Mouse (Mus musculus): Measurements from ENCODE around the gene Ibtk. TPM values are rescaled to one million over a fixed set of nuclear protein-coding genes. Genes with fewer than 3 reads are reported as not detected.

Ibtk gene
- polyA plus RNA-seq, 2 experiments = 21.7 to 41.8 TPM

DNA sequence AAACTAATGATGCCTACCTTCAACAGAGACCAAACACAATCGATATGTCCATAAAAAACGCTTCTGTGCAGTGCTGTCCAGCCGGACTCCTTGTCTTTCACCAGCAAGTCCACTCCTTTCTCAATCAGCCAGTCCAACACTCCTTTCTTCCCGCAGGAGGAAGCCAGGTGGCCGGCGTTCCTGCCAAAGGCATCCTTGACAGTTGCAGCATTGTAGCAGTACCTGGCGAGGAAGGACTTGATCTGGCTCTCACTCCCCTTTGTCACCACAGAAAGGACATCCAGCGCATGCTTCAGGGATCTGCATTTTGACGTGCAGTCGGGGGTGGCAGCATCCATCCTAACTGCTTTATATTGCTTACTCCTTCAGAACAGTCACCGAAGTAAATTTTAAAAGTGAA is 5.8 kb downstream of the Ibtk start:
- H3K9me3 ChIP-seq (ENCODE audit: control insufficient read depth, low read length) = no peaks in the 10 kb centered on the region
- no peak overlapping the region for H3K4me3 ChIP-seq (replicated peaks; ENCODE audit: low read length)
- no peak for TF ChIP-seq POLR2A (IDR thresholded peaks at IDR 0.05; ENCODE audit: borderline replicate concordance, extremely low read depth, insufficient read depth, insufficient read length)
- no peak overlapping the region for H3K9ac ChIP-seq (ENCODE audit: low read depth, low read length, severe bottlenecking)
- ATAC-seq (ENCODE audit: low FRiP score, low read depth) (no peak), DNase-seq (ENCODE audit: low spot score) (no peak)
- peaks cover 31% of the 10 kb centered on the region for H3K36me3 ChIP-seq (ENCODE audit: control insufficient read depth, insufficient read depth, low read length)
- 0 out of 2 replicates have a peak, but pooled peaks cover 5% of the 10 kb centered on the region for H3K4me1 ChIP-seq (ENCODE audit: control insufficient read depth, insufficient read depth, low read length)
- no peak overlapping the region for H3K4me2 ChIP-seq (replicated peaks; ENCODE audit: low read depth, low read length, severe bottlenecking)
- no peak overlapping the region for H3K27ac ChIP-seq (replicated peaks; ENCODE audit: low read depth, low read length)
- H3K27me3 ChIP-seq (ENCODE audit: control insufficient read depth, insufficient read depth, low read length) = no peaks in the 10 kb centered on the region
- WGBS = 93% methylated on average over 11 of the region's 11 CpGs

GRCm38 (mm10) chr9:85742107-85742506 is 7.0 kb downstream of the Ibtk start:
- ATAC-seq (ENCODE audit: low FRiP score, low read depth) = no peak
- TF ChIP-seq POLR2A (IDR thresholded peaks at IDR 0.05; ENCODE audit: borderline replicate concordance, extremely low read depth, insufficient read depth, insufficient read length) = no peak
- Histone ChIP-seq H3K9ac (ENCODE audit: low read depth, low read length, severe bottlenecking) (no peak overlapping the region), H3K27me3 (ENCODE audit: control insufficient read depth, insufficient read depth, low read length) (no peaks in the 10 kb centered on the region), H3K9me3 (ENCODE audit: control insufficient read depth, low read length) (no peaks in the 10 kb centered on the region), H3K4me1 (ENCODE audit: control insufficient read depth, insufficient read depth, low read length) (no peaks in the 10 kb centered on the region), H3K36me3 (ENCODE audit: control insufficient read depth, insufficient read depth, low read length) (peaks cover 39% of the 10 kb centered on the region), H3K4me2 (replicated peaks; ENCODE audit: low read depth, low read length, severe bottlenecking) (no peak overlapping the region), H3K27ac (replicated peaks; ENCODE audit: low read depth, low read length) (no peak overlapping the region), H3K4me3 (replicated peaks; ENCODE audit: low read length) (no peak overlapping the region)
- 88% methylated on average over 4 of the region's 4 CpGs for WGBS
- no peak for DNase-seq (ENCODE audit: low spot score)

DNA sequence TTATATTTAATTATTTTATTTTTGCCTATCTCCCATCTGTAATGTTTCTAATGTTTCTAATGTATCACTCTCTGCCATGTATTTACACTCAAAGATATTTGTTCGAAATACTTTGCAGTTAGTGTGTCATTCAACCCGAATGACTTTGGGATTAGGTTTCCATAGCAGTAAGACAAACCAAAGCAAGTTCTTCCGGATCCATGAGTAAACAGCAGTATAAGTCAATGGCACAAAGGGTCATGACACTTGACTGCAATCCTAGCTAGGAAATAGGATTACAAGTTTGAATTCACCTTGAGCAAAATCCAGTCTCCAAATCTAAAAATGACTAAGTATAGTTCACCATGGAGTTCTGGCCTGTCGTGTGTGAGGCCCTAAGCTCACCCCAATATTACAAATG is 9.9 kb downstream of the Ibtk start:
- TF ChIP-seq POLR2A (IDR thresholded peaks at IDR 0.05; ENCODE audit: borderline replicate concordance, extremely low read depth, insufficient read depth, insufficient read length) = no peak
- H3K4me3 ChIP-seq (replicated peaks; ENCODE audit: low read length) = no peak overlapping the region
- no peak for DNase-seq (ENCODE audit: low spot score)
- H3K9me3 ChIP-seq (ENCODE audit: control insufficient read depth, low read length) = no peaks in the 10 kb centered on the region
- H3K9ac ChIP-seq (ENCODE audit: low read depth, low read length, severe bottlenecking) = no peak overlapping the region
- H3K27ac ChIP-seq (replicated peaks; ENCODE audit: low read depth, low read length) = no peak overlapping the region
- peaks cover 59% of the 10 kb centered on the region for H3K36me3 ChIP-seq (ENCODE audit: control insufficient read depth, insufficient read depth, low read length)
- no peaks in the 10 kb centered on the region for H3K4me1 ChIP-seq (ENCODE audit: control insufficient read depth, insufficient read depth, low read length)
- H3K27me3 ChIP-seq (ENCODE audit: control insufficient read depth, insufficient read depth, low read length) = no peaks in the 10 kb centered on the region
- H3K4me2 ChIP-seq (replicated peaks; ENCODE audit: low read depth, low read length, severe bottlenecking) = no peak overlapping the region
- no peak for ATAC-seq (ENCODE audit: low FRiP score, low read depth)
- WGBS = 87% methylated on average over 4 of the region's 4 CpGs

GRCm38 (mm10) chr9:85734821-85735220 is 14.3 kb downstream of the Ibtk start:
- Histone ChIP-seq H3K9me3 (ENCODE audit: control insufficient read depth, low read length) (no peaks in the 10 kb centered on the region), H3K27ac (replicated peaks; ENCODE audit: low read depth, low read length) (no peak overlapping the region), H3K4me3 (replicated peaks; ENCODE audit: low read length) (no peak overlapping the region), H3K4me1 (ENCODE audit: control insufficient read depth, insufficient read depth, low read length) (no peaks in the 10 kb centered on the region), H3K27me3 (ENCODE audit: control insufficient read depth, insufficient read depth, low read length) (no peaks in the 10 kb centered on the region), H3K9ac (ENCODE audit: low read depth, low read length, severe bottlenecking) (no peak overlapping the region), H3K36me3 (ENCODE audit: control insufficient read depth, insufficient read depth, low read length) (peaks cover 73% of the 10 kb centered on the region), H3K4me2 (replicated peaks; ENCODE audit: low read depth, low read length, severe bottlenecking) (no peak overlapping the region)
- ATAC-seq (ENCODE audit: low FRiP score, low read depth) = no peak
- DNase-seq (ENCODE audit: low spot score) = no peak
- 88% methylated on average over 4 of the region's 4 CpGs for WGBS
- no peak for TF ChIP-seq POLR2A (IDR thresholded peaks at IDR 0.05; ENCODE audit: borderline replicate concordance, extremely low read depth, insufficient read depth, insufficient read length)

DNA sequence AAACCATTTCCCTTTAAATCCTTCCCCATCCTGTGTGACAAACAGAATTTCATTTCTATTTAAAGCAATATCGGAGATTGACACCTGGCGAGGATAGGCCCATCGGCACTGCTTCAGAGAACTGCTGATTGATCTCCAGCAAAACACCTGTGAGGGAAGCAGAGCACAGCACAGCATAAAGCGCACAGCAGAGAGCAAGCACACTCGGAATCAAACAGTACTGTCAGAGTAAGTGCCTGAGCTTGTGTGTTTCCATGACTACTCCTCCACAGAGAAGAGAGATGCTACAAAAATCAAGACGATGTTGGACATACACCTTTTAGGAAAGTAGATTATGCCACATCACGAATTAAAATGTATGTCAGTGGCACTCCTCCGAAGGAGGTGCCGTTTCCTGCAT is 25.1 kb downstream of the Ibtk start:
- Histone ChIP-seq H3K36me3 (ENCODE audit: control insufficient read depth, insufficient read depth, low read length) (peaks cover 78% of the 10 kb centered on the region), H3K27me3 (ENCODE audit: control insufficient read depth, insufficient read depth, low read length) (no peaks in the 10 kb centered on the region), H3K4me3 (replicated peaks; ENCODE audit: low read length) (no peak overlapping the region), H3K4me1 (ENCODE audit: control insufficient read depth, insufficient read depth, low read length) (no peaks in the 10 kb centered on the region), H3K9me3 (ENCODE audit: control insufficient read depth, low read length) (no peaks in the 10 kb centered on the region), H3K27ac (replicated peaks; ENCODE audit: low read depth, low read length) (no peak overlapping the region), H3K9ac (ENCODE audit: low read depth, low read length, severe bottlenecking) (no peak overlapping the region), H3K4me2 (replicated peaks; ENCODE audit: low read depth, low read length, severe bottlenecking) (no peak overlapping the region)
- ATAC-seq (ENCODE audit: low FRiP score, low read depth) (no peak), DNase-seq (ENCODE audit: low spot score) (no peak)
- WGBS = 94% methylated on average over 9 of the region's 9 CpGs
- no peak for TF ChIP-seq POLR2A (IDR thresholded peaks at IDR 0.05; ENCODE audit: borderline replicate concordance, extremely low read depth, insufficient read depth, insufficient read length)

DNA sequence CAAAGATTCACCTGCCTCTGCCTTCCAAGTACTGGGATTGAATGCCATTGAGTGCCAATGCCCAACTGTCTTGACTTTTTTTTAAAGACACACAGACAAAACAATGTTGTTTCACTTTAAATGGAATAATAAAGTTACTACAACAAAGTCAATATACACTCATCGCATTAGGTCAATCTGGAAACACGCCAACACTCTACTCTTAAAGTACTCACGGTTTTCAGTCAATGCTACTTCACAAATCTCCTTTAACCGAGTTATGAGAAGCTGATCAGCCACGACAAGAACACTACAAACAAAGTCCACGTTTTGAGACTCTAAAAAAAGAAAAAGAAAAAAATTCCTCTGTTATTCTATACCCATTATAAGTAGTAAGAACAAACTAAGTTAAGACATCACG is 31.8 kb downstream of the Ibtk start:
- no peak overlapping the region for H3K27ac ChIP-seq (replicated peaks; ENCODE audit: low read depth, low read length)
- ATAC-seq (ENCODE audit: low FRiP score, low read depth) (no peak), DNase-seq (ENCODE audit: low spot score) (no peak)
- peaks cover 90% of the 10 kb centered on the region for H3K36me3 ChIP-seq (ENCODE audit: control insufficient read depth, insufficient read depth, low read length)
- H3K4me3 ChIP-seq (replicated peaks; ENCODE audit: low read length) = no peak overlapping the region
- no peaks in the 10 kb centered on the region for H3K27me3 ChIP-seq (ENCODE audit: control insufficient read depth, insufficient read depth, low read length)
- H3K9me3 ChIP-seq (ENCODE audit: control insufficient read depth, low read length) = no peaks in the 10 kb centered on the region
- no peak overlapping the region for H3K9ac ChIP-seq (ENCODE audit: low read depth, low read length, severe bottlenecking)
- H3K4me1 ChIP-seq (ENCODE audit: control insufficient read depth, insufficient read depth, low read length) = no peaks in the 10 kb centered on the region
- WGBS = 89% methylated on average over 7 of the region's 7 CpGs
- H3K4me2 ChIP-seq (replicated peaks; ENCODE audit: low read depth, low read length, severe bottlenecking) = no peak overlapping the region
- TF ChIP-seq POLR2A (IDR thresholded peaks at IDR 0.05; ENCODE audit: borderline replicate concordance, extremely low read depth, insufficient read depth, insufficient read length) = no peak

Measured in limb, embryonic 14.5 days (tissue).